Mouse (Mus musculus) hematopoietic stem cell, adult 5-6 weeks (primary cell): ENCODE data around the gene Wbp1. TPM values are rescaled to one million over a fixed set of nuclear protein-coding genes. Genes with fewer than 3 reads are reported as not detected.
"Not testable (repeated sequence)": the region's sequence is repeated elsewhere in the genome, so short reads cannot be mapped to it uniquely, and the experiment has no call there.

Experiments
- ATAC-seq, 2 experiments: fragments of 125-278 bp in 1 of 2; replicated peaks in 1 of 2; 2 replicates each; pipeline ENCODE4 v1.8.0; 2016 to 2017; ENCODE audit warnings: inconsistent platforms in 2 of 2, mild to moderate bottlenecking in 2 of 2, moderate number of reproducible peaks in 2 of 2, low read depth in 1 of 2, moderate TSS enrichment in 1 of 2; ENCODE audit not compliant: low FRiP score in 2 of 2, poor library complexity in 2 of 2, severe bottlenecking in 2 of 2, insufficient read depth in 1 of 2, low TSS enrichment in 1 of 2
- total RNA-seq: library from RNA; stranded (forward); fragments of 172-1452, 232-1000 nt; gene quantifications from 2 replicates; pipeline ENCODE4 v1.2.3, GENCODE M21; 2017

Gene Wbp1
- total RNA-seq: 148 and 226 TPM in 2 replicates

- ATAC-seq: peak; percentile 84 to 89
These were observed at the start of gene Wbp1 for GRCm38 (mm10) chr6:83120930-83121862. Gene Wbp1, minus strand, starts transcription at chr6:83121559.

GRCm38 (mm10) chr6:83171063-83171462, 49.7 kb upstream of the Wbp1 start:
- no peak for ATAC-seq

- no peak for ATAC-seq
These were observed 48.5 kb upstream of the Wbp1 start for GRCm38 (mm10) chr6:83169872-83170271.

- no peak; a peak in 1 of 4 replicates for ATAC-seq
These were observed 44.9 kb upstream of the Wbp1 start for GRCm38 (mm10) chr6:83166243-83166630.

- ATAC-seq: peak; percentile 79 to 84
These were observed 44.4 kb upstream of the Wbp1 start, which contains the start of gene Dctn1 for GRCm38 (mm10) chr6:83165607-83166242. Gene Dctn1, plus strand, starts transcription at chr6:83165920.

GRCm38 (mm10) chr6:83165026-83165606, 43.8 kb upstream of the Wbp1 start:
- ATAC-seq: peak; percentile 14 to 19; a peak in 1 of 4 replicates

- 0 out of 4 replicates have a peak, but pooled peaks of 1 of the 2 experiments have one; percentile 38 for ATAC-seq
These were observed 41.3 kb upstream of the Wbp1 start for GRCm38 (mm10) chr6:83162701-83163100.

- ATAC-seq: no peak
These were observed 40.7 kb upstream of the Wbp1 start for GRCm38 (mm10) chr6:83161921-83162641.

GRCm38 (mm10) chr6:83161442-83161841, 40.1 kb upstream of the Wbp1 start:
- ATAC-seq: no peak

GRCm38 (mm10) chr6:83159456-83159855, 38.1 kb upstream of the Wbp1 start:
- not testable (repeated sequence) for ATAC-seq

GRCm38 (mm10) chr6:83156259-83156684, 34.9 kb upstream of the Wbp1 start, which contains the start of the genes Wdr54 and 1700003E16Rik:
Gene Wdr54, minus strand, starts transcription at chr6:83156397.
Gene 1700003E16Rik, plus strand, starts transcription at chr6:83156404.
- ATAC-seq: peak; percentile 75 to 77

GRCm38 (mm10) chr6:83155552-83156238, 34.3 kb upstream of the Wbp1 start:
- peak in 1 of 2 experiments; percentile 25; a peak in 1 of 4 replicates for ATAC-seq

GRCm38 (mm10) chr6:83153485-83153884, 32.1 kb upstream of the Wbp1 start:
- no peak for ATAC-seq

- ATAC-seq: no peak
These were observed 31.7 kb upstream of the Wbp1 start for GRCm38 (mm10) chr6:83153038-83153437.

GRCm38 (mm10) chr6:83151721-83152120, 30.4 kb upstream of the Wbp1 start:
- no peak for ATAC-seq

- ATAC-seq: no peak
These were observed 25.9 kb upstream of the Wbp1 start for GRCm38 (mm10) chr6:83147280-83147679.

- ATAC-seq: no peak
These were observed 24.4 kb upstream of the Wbp1 start for GRCm38 (mm10) chr6:83145805-83146204.
